Mouse (Mus musculus): ENCODE results near the gene Zfp383.

DNA sequence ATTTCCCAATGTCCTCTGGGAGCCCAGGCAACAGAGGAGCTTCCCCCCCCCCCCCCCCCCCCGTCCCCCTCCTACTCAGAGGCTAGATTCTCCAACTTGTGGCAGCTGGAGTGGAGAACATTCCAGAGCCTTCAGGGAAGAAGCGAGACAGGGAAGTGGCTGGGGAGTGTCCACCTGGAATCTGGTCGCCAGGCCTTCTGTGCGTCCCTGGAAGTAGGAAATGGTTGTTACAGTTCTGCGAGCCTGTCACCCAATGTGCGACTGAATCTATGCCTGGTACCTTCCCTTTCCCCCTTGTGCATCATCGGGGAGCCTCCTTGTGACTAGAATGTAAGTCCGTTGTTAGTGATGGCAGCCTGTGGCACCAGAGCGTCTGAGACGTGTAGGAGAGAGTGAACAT, 48.2 kb downstream of the Zfp383 start:
- TF ChIP-seq POLR2A (IDR thresholded peaks at IDR 0.05; ENCODE audit: insufficient read depth, low read depth, low read length) (no peak), CTCF (IDR thresholded peaks at IDR 0.05; ENCODE audit: insufficient read depth, low read depth, low read length) (no peak)

All from olfactory bulb, adult 2 months (tissue).